Mouse (Mus musculus) CH12.LX (cell line): ENCODE results near the gene Nono. TPM values are rescaled to one million over a fixed set of nuclear protein-coding genes. Genes with fewer than 3 reads are reported as not detected.

Experiments
- DNase-seq: peaks from one replicate; pipeline ENCODE4 v3.0.0-alpha.2; 2013; ENCODE audit errors: extremely low read depth
- H3K27ac ChIP-seq: 2 replicates; pipeline ENCODE4 v1.5.1; 2012; ENCODE audit warnings: low read depth, mild to moderate bottlenecking, control low read depth, moderate library complexity; ENCODE audit not compliant: insufficient read depth
- H3K27me3 ChIP-seq: replicated peaks from 2 replicates; pipeline ENCODE3; 2012; ENCODE audit warnings: inconsistent platforms
- H3K36me3 ChIP-seq, 2 experiments: replicated peaks in 1 of 2; 2 replicates each; pipeline versions ENCODE3 to v1.6.1; 2012; ENCODE audit warnings: inconsistent platforms in 1 of 2, low read length in 1 of 2, mild to moderate bottlenecking in 1 of 2, mixed read lengths in 1 of 2, moderate library complexity in 1 of 2; ENCODE audit not compliant: control insufficient read depth in 1 of 2, insufficient read depth in 1 of 2
- H3K4me1 ChIP-seq, 2 experiments: 2 replicates each; pipeline ENCODE4 v1.6.1; 2012; ENCODE audit warnings: inconsistent platforms in 1 of 2, moderate library complexity in 1 of 2; ENCODE audit not compliant: insufficient read depth in 2 of 2, control insufficient read depth in 1 of 2
- H3K4me2 ChIP-seq: 2 replicates; pipeline ENCODE4 v1.6.1; 2012; ENCODE audit warnings: low read depth, mild to moderate bottlenecking, control low read depth; ENCODE audit not compliant: poor library complexity, insufficient read depth, severe bottlenecking
- H3K4me3 ChIP-seq, 3 experiments: fragments of 150-350 bp in 1 of 3; sonication (generic) in 1 of 3; replicated peaks in 1 of 3; 2 replicates each; pipeline versions ENCODE3 to v1.5.1; 2011 to 2012; ENCODE audit warnings: low read depth in 2 of 3, low read length in 2 of 3, mild to moderate bottlenecking in 2 of 3, moderate library complexity in 2 of 3, control low read depth in 1 of 3, improper control_type of control experiment in 1 of 3, inconsistent platforms in 1 of 3, mixed read lengths in 1 of 3; ENCODE audit not compliant: poor library complexity in 1 of 3
- H3K79me2 ChIP-seq: replicated peaks from 2 replicates; pipeline ENCODE4 v1.6.1; 2012; ENCODE audit warnings: mild to moderate bottlenecking, moderate library complexity; ENCODE audit not compliant: control insufficient read depth, poor library complexity, insufficient read depth, severe bottlenecking; ENCODE audit errors: extremely low read depth
- H3K9ac ChIP-seq: 2 replicates; pipeline ENCODE4 v1.6.1; 2012; ENCODE audit warnings: low read depth, mild to moderate bottlenecking, control low read depth, moderate library complexity; ENCODE audit not compliant: insufficient read depth
- H3K9me3 ChIP-seq: replicated peaks from 2 replicates; pipeline ENCODE3; 2012; ENCODE audit warnings: low read length, inconsistent platforms, mixed read lengths
- BHLHE40 ChIP-seq: IDR thresholded peaks from 2 replicates; pipeline ENCODE4 v1.6.1; 2011; ENCODE audit warnings: mild to moderate bottlenecking, low read depth, low read length, improper control_type of control experiment
- CHD1 ChIP-seq: IDR thresholded peaks from 2 replicates; pipeline ENCODE4 v1.6.1; 2012; ENCODE audit warnings: low read depth, low read length, improper control_type of control experiment, inconsistent platforms
- CHD2 ChIP-seq: IDR thresholded peaks from 2 replicates; pipeline ENCODE4 v1.6.1; 2011; ENCODE audit warnings: low read length, improper control_type of control experiment
- E2F4 ChIP-seq: IDR thresholded peaks from 2 replicates; pipeline ENCODE4 v1.6.1; 2011; ENCODE audit warnings: low read depth, low read length, improper control_type of control experiment; ENCODE audit not compliant: insufficient replicate concordance
- EP300 ChIP-seq: IDR thresholded peaks from 2 replicates; pipeline ENCODE4 v1.6.1; 2011; ENCODE audit warnings: low read length, improper control_type of control experiment
- ETS1 ChIP-seq: conservative IDR thresholded peaks from 2 replicates; pipeline ENCODE4 v1.6.1; 2012; ENCODE audit warnings: low read depth, mild to moderate bottlenecking, inconsistent platforms, low read length, improper control_type of control experiment, moderate library complexity
- GABPA ChIP-seq: IDR thresholded peaks from 2 replicates; pipeline ENCODE4 v1.6.1; 2012; ENCODE audit warnings: low read depth, low read length, improper control_type of control experiment, inconsistent platforms; ENCODE audit not compliant: insufficient replicate concordance
- HCFC1 ChIP-seq: IDR thresholded peaks from 2 replicates; pipeline ENCODE4 v1.6.1; 2012; ENCODE audit warnings: low read depth, mild to moderate bottlenecking, inconsistent platforms, low read length, improper control_type of control experiment
- JUND ChIP-seq: conservative IDR thresholded peaks from 2 replicates; pipeline ENCODE4 v1.6.1; 2011; ENCODE audit warnings: low read depth, low read length, improper control_type of control experiment
- MYC ChIP-seq: IDR thresholded peaks from 2 replicates; pipeline ENCODE4 v1.6.1; 2011; ENCODE audit warnings: low read depth, mild to moderate bottlenecking, improper control_type of control experiment, low read length
- NELFE ChIP-seq: IDR thresholded peaks from 2 replicates; pipeline ENCODE4 v1.6.1; 2011; ENCODE audit warnings: low read depth, low read length, improper control_type of control experiment
- POLR2AphosphoS2 ChIP-seq: IDR thresholded peaks from 2 replicates; pipeline ENCODE4 v1.6.1; 2011; ENCODE audit warnings: low read depth, low read length, improper control_type of control experiment
- RCOR1 ChIP-seq: conservative IDR thresholded peaks from 2 replicates; pipeline ENCODE4 v1.6.1; 2012; ENCODE audit warnings: low read depth, mild to moderate bottlenecking, inconsistent platforms, low read length, improper control_type of control experiment
- SIN3A ChIP-seq: IDR thresholded peaks from 2 replicates; pipeline ENCODE4 v1.6.1; 2012; ENCODE audit warnings: low read length, improper control_type of control experiment, inconsistent platforms
- SMC3 ChIP-seq: IDR thresholded peaks from 2 replicates; pipeline ENCODE4 v1.6.1; 2011; ENCODE audit warnings: low read depth, low read length, improper control_type of control experiment
- TBP ChIP-seq: conservative IDR thresholded peaks from 2 replicates; pipeline ENCODE4 v1.6.1; 2011; ENCODE audit warnings: low read depth, low read length, improper control_type of control experiment
- TCF12 ChIP-seq: IDR thresholded peaks from 2 replicates; pipeline ENCODE4 v1.6.1; 2014; ENCODE audit warnings: low read depth, mild to moderate bottlenecking, inconsistent platforms, low read length, improper control_type of control experiment
- UBTF ChIP-seq: IDR thresholded peaks from 2 replicates; pipeline ENCODE4 v1.6.1; 2012; ENCODE audit warnings: low read depth, mild to moderate bottlenecking, inconsistent platforms, low read length, improper control_type of control experiment, moderate library complexity
- USF1 ChIP-seq: IDR thresholded peaks from 2 replicates; pipeline ENCODE4 v1.6.1; 2014; ENCODE audit warnings: low read depth, mild to moderate bottlenecking, inconsistent platforms, low read length, improper control_type of control experiment
- ZC3H11A ChIP-seq: IDR thresholded peaks from 2 replicates; pipeline ENCODE4 v1.6.1; 2012; ENCODE audit warnings: low read depth, mild to moderate bottlenecking, inconsistent platforms, low read length, improper control_type of control experiment
- ZMIZ1 ChIP-seq: IDR thresholded peaks from 2 replicates; pipeline ENCODE4 v1.6.1; 2012; ENCODE audit warnings: low read depth, mild to moderate bottlenecking, inconsistent platforms, low read length, improper control_type of control experiment
- dilution Hi-C: fragments of 300-500 bp; cut with MboI; formaldehyde crosslinking; loops from 2 replicates; pipeline ENCODE4 v1.14.3; 2020; ENCODE audit warnings: low sequenced_read_pairs; ENCODE audit not compliant: extremely low pct_unique_long_range_greater_than_20kb, extremely low pct_ligation_motif_present
- in situ Hi-C: fragments of 300-500 bp; cut with MboI; formaldehyde crosslinking; loops from 3 replicates; pipeline ENCODE4 v1.14.3; 2019; ENCODE audit warnings: low sequenced_read_pairs, low pct_ligation_motif_present, low pct_unique_long_range_greater_than_20kb, mixed read lengths
- polyA plus RNA-seq: library from polyadenylated mRNA; unstranded; fragments of >175 nt; gene quantifications from 2 replicates; pipeline ENCODE4 v1.2.1, GENCODE M21; 2012; ENCODE audit warnings: low read depth; ENCODE audit not compliant: insufficient read length
- total RNA-seq, 2 experiments: library from RNA; depleted of rRNA; stranded (reverse); fragments of 300-350 nt in 1 of 2; fragments of >200 nt in 1 of 2; gene quantifications; 2 replicates each; pipeline ENCODE4 v1.2.3; 2012 to 2014

Gene Nono
- total and polyA plus RNA-seq, 3 experiments, result 314 to 535 (median 388) TPM

DNA sequence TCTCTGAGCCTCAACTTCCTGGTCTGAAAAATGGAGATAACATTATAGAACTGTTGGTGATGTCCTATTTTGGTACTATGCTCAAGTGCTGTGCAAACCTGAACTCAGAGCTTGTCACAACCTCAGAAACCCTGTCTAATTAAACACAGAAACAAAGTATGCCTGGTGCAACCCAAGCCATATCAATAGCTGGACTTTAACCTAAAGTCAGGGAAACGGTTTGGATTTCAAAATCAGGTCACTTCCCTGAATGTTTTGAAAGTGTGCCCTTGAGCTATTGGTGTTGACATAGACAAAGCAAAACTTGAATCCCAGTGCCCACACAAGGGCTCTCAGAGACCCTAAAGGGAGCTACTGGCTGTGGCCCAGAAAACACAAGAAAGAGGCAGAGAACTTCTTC is 49.4 kb upstream of the Nono start:
- no peak for TF ChIP-seq EP300
- no peak for TF ChIP-seq USF1
- no peak for TF ChIP-seq MYC
- TF ChIP-seq UBTF, result no peak
- TF ChIP-seq POLR2AphosphoS2, result no peak
- no peak for TF ChIP-seq CHD2
- TF ChIP-seq TBP, result no peak
- no peak for TF ChIP-seq E2F4
- TF ChIP-seq ETS1, result no peak
- TF ChIP-seq JUND, result no peak
- TF ChIP-seq GABPA, result no peak
- TF ChIP-seq NELFE, result no peak
- TF ChIP-seq TCF12, result no peak
- no peak for TF ChIP-seq HCFC1
- TF ChIP-seq, all 38 proteins: peak for 0
- in situ Hi-C loops, result no loop called here

DNA sequence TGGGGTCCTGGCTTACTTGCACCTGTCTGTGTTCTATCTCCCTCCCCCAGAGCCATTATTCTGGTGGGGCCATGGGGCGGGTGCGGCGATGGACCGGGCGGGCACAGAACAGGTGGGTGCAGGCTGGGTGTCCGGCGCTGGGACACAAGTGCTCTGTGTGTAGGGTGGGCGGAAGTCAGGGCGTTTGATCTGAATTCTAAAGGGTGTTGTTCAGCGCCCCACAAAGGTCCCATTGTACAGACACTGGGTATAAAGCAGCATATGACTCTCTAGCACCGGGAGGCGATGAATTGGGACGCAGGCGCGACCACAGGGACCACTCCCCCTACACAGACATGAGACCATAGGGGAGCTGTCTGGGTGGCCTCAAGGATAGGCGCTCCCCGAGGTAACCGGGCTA is 45.7 kb upstream of the Nono start:
- Histone ChIP-seq H3K4me2 (no peak overlapping the region), H3K9me3 (no peaks in the 10 kb centered on the region), H3K79me2 (no peaks in the 10 kb centered on the region), H3K9ac (no peak overlapping the region), H3K27me3 (no peaks in the 10 kb centered on the region), H3K36me3 (no peaks in the 10 kb centered on the region), H3K4me3 (no peak overlapping the region)
- DNase-seq, result no peak
- dilution Hi-C loops, result no loop called here
- in situ Hi-C loops, result no loop called here
- no peak for TF ChIP-seq CHD2
- TF ChIP-seq BHLHE40, result no peak
- TF ChIP-seq SIN3A, result no peak
- TF ChIP-seq JUND, result no peak
- no peak for TF ChIP-seq ZC3H11A
- TF ChIP-seq ZMIZ1, result no peak
- no peak for TF ChIP-seq HCFC1
- TF ChIP-seq SMC3, result no peak
- no peak for TF ChIP-seq ETS1
- TF ChIP-seq RCOR1, result no peak
- TF ChIP-seq CHD1, result no peak
- TF ChIP-seq, all 38 proteins: peak for 0
- no peak overlapping the region for H3K27ac ChIP-seq
- no peaks in the 10 kb centered on the region for H3K4me1 ChIP-seq

More for the DNA sequence above, 49.4 kb upstream of the Nono start:
- H3K9ac ChIP-seq, result no peak overlapping the region
- dilution Hi-C loops, result no loop called here
- no peaks in the 10 kb centered on the region for H3K9me3 ChIP-seq
- no peak overlapping the region for H3K4me2 ChIP-seq
- H3K79me2 ChIP-seq, result no peaks in the 10 kb centered on the region
- no peak overlapping the region for H3K27ac ChIP-seq
- no peak for DNase-seq
- H3K27me3 ChIP-seq, result no peaks in the 10 kb centered on the region
- no peaks in the 10 kb centered on the region for H3K36me3 ChIP-seq
- no peaks in the 10 kb centered on the region for H3K4me1 ChIP-seq
- H3K4me3 ChIP-seq, result no peak overlapping the region
